In the genomic region with DNA sequence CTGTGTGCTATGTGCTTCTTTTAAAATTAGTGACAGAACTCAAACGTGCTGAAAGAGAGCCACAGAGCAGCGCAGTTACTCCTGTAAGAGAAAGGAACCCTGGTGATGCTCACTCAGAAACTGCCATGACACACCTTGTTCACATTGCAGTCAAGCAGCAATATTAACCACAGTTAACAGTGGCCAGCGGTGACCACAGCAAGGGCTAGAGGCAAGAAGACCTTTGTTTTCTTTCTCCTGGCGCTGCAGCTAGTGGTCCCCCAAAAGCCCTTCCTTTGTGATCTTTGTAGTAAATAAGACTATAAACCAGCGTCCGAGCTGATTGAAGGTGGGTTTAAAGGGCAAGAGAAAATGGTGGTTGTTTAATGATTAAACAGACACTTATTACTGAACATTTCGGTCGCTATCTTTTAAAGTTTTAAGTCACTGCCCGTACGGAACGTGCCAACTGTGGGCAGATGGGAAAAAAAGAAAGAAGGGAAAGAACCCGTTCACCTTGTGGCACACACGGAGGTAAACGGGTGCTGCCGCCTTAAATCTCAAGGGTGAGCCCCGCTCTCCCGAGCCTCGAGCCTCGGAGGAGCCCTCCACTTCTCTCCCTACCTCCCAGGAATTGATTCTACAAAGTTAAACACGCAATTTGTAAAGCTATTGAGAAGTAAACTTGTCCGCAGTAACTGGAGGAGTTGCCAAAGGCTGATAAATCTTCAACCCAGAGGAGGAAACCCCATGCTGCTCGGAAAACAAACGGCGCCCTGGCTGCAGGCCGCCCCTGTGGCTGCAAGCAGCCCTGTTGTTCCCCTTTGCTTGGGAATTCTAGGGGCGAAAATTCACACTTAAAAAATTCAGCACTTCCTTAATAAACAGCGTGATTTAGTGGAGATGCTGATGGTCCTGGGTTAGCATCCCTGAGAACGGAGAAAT, we compare ENCODE assay signal across 8 mouse cellular contexts.
DNase-seq lines count a peak whose midpoint lies in the region; ATAC-seq lines count a peak whose summit lies in the region.

No protein-coding gene starts in this region.

- no peaks in the 10 kb centered on the region for H3K27me3 ChIP-seq in heart, embryonic 11.5 days (ENCODE audit: control insufficient read depth, insufficient read depth, low read length)
- H3K27me3 ChIP-seq in hindbrain, embryonic 16.5 days (replicated peaks; ENCODE audit: control insufficient read depth, insufficient read depth, low read length), result peaks cover 3% of the 10 kb centered on the region; the same call in 1 of the 2 replicates
- no peaks in the 10 kb centered on the region for H3K27me3 ChIP-seq in limb, embryonic 11.5 days (ENCODE audit: control insufficient read depth, insufficient read depth, low read length)
- H3K27me3 ChIP-seq in neural tube, embryonic 12.5 days (replicated peaks), result peaks cover 11% of the 10 kb centered on the region

- no peak overlapping the region; the same call in 1 of the 2 replicates for H3K9ac ChIP-seq in heart, embryonic 11.5 days (ENCODE audit: low read depth, low read length)
- H3K9ac ChIP-seq in hindbrain, embryonic 16.5 days (ENCODE audit: low read depth, low read length), result peak overlapping the region; percentile 38; the same call in 1 of the 2 replicates
- 0 out of 2 replicates have a peak overlapping the region, but pooled peaks have one; percentile 8 for H3K9ac ChIP-seq in limb, embryonic 11.5 days (ENCODE audit: low read length)
- peak overlapping the region; percentile 13; the same call in 1 of the 2 replicates for H3K9ac ChIP-seq in neural tube, embryonic 12.5 days

- no peak for ATAC-seq in heart, embryonic 11.5 days (replicated peaks; ENCODE audit: insufficient number of reproducible peaks, low FRiP score, low TSS enrichment)
- no peak for ATAC-seq in hindbrain, embryonic 16.5 days
- ATAC-seq in limb, embryonic 11.5 days (ENCODE audit: insufficient number of reproducible peaks, low FRiP score, low TSS enrichment, low read depth), result no peak
- ATAC-seq in neural tube, embryonic 12.5 days (ENCODE audit: low FRiP score, low read depth), result no peak

- no peak for DNase-seq in heart, adult 8-10 months (ENCODE audit: low spot score)
- DNase-seq in limb, embryonic 11.5 days (ENCODE audit: low spot score), result no peak
- DNase-seq in cerebellum, adult 9-10 months, result no peak
- DNase-seq in frontal cortex, postnatal 36 days (ENCODE audit: low spot score in 2 of 2), result no peak
- DNase-seq in ovary, postnatal 14 days (ENCODE audit: low spot score), result no peak

- no peak overlapping the region for H3K4me3 ChIP-seq in heart, embryonic 11.5 days (ENCODE audit: low read depth, low read length)
- peak overlapping the region; percentile 5; the same call in 1 of the 2 replicates for H3K4me3 ChIP-seq in hindbrain, embryonic 16.5 days (ENCODE audit: low read length)
- H3K4me3 ChIP-seq in limb, embryonic 11.5 days (ENCODE audit: low read depth, low read length), result no peak overlapping the region
- peak overlapping the region; percentile 4; the same call in 1 of the 2 replicates for H3K4me3 ChIP-seq in neural tube, embryonic 12.5 days

- 52% methylated on average over 28 of the region's 28 CpGs for WGBS in heart, embryonic 11.5 days (ENCODE audit: insufficient replicate concordance)
- 21% methylated on average over 28 of the region's 28 CpGs for WGBS in hindbrain, embryonic 16.5 days
- 16% methylated on average over 28 of the region's 28 CpGs for WGBS in limb, embryonic 11.5 days
- 5% methylated on average over 28 of the region's 28 CpGs for WGBS in neural tube, embryonic 12.5 days

- H3K4me2 ChIP-seq in heart, embryonic 11.5 days, result peak overlapping the region; percentile 7
- H3K4me2 ChIP-seq in hindbrain, embryonic 16.5 days (ENCODE audit: low read length), result peak overlapping the region; percentile 49
- H3K4me2 ChIP-seq in limb, embryonic 11.5 days (ENCODE audit: low read depth, severe bottlenecking), result peak overlapping the region; percentile 5; the same call in 1 of the 2 replicates
- H3K4me2 ChIP-seq in neural tube, embryonic 12.5 days (replicated peaks), result peak overlapping the region; percentile 54

- H3K4me1 ChIP-seq in heart, embryonic 11.5 days (ENCODE audit: control insufficient read depth, insufficient read depth, low read length), result peaks cover 20% of the 10 kb centered on the region
- H3K4me1 ChIP-seq in hindbrain, embryonic 16.5 days (ENCODE audit: control insufficient read depth, insufficient read depth, low read depth, low read length), result peaks cover 24% of the 10 kb centered on the region
- peaks cover 52% of the 10 kb centered on the region for H3K4me1 ChIP-seq in limb, embryonic 11.5 days (ENCODE audit: control insufficient read depth, insufficient read depth, low read length)
- H3K4me1 ChIP-seq in neural tube, embryonic 12.5 days, result peaks cover 31% of the 10 kb centered on the region

- H3K27ac ChIP-seq in heart, embryonic 11.5 days (ENCODE audit: low read depth, low read length), result no peak overlapping the region
- H3K27ac ChIP-seq in hindbrain, embryonic 16.5 days (ENCODE audit: low read depth, low read length), result no peak overlapping the region
- H3K27ac ChIP-seq in limb, embryonic 11.5 days (replicated peaks; ENCODE audit: low read depth, low read length), result no peak overlapping the region; the same call in 1 of the 2 replicates
- H3K27ac ChIP-seq in neural tube, embryonic 12.5 days, result no peak overlapping the region

- no peaks in the 10 kb centered on the region for H3K9me3 ChIP-seq in heart, embryonic 11.5 days (replicated peaks; ENCODE audit: control insufficient read depth, low read length)
- H3K9me3 ChIP-seq in hindbrain, embryonic 16.5 days (ENCODE audit: control insufficient read depth, low read length), result no peaks in the 10 kb centered on the region
- H3K9me3 ChIP-seq in limb, embryonic 11.5 days (ENCODE audit: control insufficient read depth, low read length), result no peaks in the 10 kb centered on the region
- H3K9me3 ChIP-seq in neural tube, embryonic 12.5 days, result no peaks in the 10 kb centered on the region

- 0 out of 2 replicates have a peak, but pooled peaks cover 2% of the 10 kb centered on the region for H3K36me3 ChIP-seq in heart, embryonic 11.5 days (ENCODE audit: control insufficient read depth, insufficient read depth, low read length)
- H3K36me3 ChIP-seq in hindbrain, embryonic 16.5 days (ENCODE audit: control insufficient read depth, insufficient read depth, low read length), result no peaks in the 10 kb centered on the region
- no peaks in the 10 kb centered on the region for H3K36me3 ChIP-seq in limb, embryonic 11.5 days (ENCODE audit: control insufficient read depth, insufficient read depth, low read length)
- H3K36me3 ChIP-seq in neural tube, embryonic 12.5 days, result no peaks in the 10 kb centered on the region

Comparison
In these comparisons a context has a peak if more than half of its experiments do, and no peak if none do; other contexts are left out.
1. H3K4me3 ChIP-seq: peak in hindbrain, embryonic 16.5 days (single experiment) and neural tube, embryonic 12.5 days (single experiment); none in heart, embryonic 11.5 days (single experiment) and limb, embryonic 11.5 days (single experiment).
2. Peak in every context shown above with its lines, with median percentiles within 50 percentile points of each other: H3K4me2 ChIP-seq.